Mouse (Mus musculus): ENCODE measurements at regions not wholly inside any gene's neighbourhood (a gene's known extent, or its start where the extent isn't known, plus 50 kb on each side); places are given as distances from the start of the nearest gene placed in this dataset.

DNA sequence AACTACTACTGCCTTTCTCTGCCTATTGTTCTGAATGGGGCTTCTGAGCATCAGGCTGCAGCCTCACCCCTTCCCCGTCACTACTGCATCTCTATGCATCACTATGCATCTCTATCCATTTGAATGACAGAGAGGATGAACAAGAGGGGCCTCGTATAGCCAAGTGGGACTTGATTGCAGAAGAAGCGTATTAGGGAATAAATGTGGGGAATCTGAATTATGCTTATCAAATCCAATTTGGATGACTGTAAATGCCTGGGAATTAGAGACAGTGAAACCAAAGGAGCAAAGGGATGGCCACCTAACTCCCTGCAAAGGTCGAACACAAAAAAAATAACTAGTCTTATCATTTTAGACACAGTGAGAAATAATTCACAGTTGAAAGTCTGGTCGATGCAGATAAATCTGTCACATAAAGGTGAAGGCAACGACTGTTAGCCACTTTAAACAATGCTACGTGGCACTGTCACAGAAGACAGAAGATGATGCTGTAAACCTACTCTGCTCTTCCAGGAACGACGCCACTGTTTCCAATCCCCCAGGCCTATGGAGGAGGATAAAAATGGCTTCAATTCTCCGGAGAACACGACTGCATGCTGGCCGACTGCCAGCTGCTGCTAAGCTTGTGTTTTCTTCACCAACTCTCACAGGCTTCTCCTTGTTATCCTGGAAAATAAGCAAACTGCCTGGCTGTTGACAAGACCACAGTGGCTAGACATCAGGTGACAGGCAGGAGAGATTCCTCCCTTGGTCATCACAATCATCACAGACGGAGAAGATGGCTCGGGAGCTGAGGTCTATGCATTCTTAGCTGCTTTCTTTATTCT lies 213.6 kb upstream of the Akirin2 start:
- no peak for DNase-seq (ENCODE audit: low read depth, low spot score)

GRCm38 (mm10) chr4:34337852-34338251 lies 212.9 kb upstream of the Akirin2 start:
- no peak for DNase-seq (ENCODE audit: low read depth, low spot score)

DNA sequence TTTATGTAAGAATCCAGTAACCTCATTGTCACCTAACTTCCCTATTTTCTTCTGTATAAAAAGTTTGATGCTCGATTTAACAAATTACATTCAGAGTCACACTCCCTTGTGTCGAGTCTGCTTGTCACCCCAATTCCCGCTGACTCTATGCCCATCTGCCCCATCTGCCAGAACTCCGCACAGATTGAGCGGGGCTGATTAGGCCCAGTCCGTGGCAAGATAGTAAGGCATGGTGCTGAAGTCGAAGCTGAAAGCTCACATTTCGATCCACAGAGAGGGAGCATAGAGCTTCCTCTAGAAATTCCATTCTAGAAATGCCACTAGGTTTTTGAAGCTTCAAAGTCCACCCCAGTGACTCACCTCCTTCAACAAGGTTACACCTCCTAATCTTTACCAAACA lies 210.7 kb upstream of the Akirin2 start:
- no peak for DNase-seq (ENCODE audit: low read depth, low spot score)

GRCm38 (mm10) chr4:34371281-34372032 lies 179.3 kb upstream of the Akirin2 start:
- no peak for DNase-seq (ENCODE audit: low read depth, low spot score)

DNA sequence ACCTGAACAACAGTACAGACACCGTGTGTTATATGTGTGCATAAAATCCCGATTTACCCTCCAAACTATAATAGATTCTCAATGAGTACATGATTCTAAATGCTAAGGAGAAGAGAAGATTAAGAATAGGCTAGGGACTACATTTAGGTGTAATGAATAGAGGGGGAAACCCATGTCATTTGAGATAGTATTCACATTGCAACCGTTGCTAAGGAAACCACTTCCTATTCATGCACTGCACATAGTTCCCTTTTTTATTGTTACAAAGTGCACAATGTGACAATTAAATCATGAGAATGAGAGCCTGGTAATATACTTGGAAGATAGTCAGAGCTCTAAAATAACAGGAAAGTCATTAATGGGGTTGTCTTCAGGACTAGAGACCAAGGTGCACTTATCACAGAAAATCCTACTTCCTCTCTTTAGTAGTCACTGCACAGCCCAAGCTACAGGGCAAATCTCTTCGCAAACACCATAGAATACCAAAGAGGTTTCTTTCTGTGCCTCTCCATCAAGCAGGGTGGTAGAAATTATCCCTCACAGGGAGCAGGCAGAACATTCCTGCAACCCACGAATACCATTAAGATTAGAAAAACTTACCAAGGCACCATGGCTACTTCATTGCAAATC lies 164.3 kb upstream of the Akirin2 start:
- peak; percentile 64 for DNase-seq (ENCODE audit: low read depth, low spot score)

- peak; percentile 44 for DNase-seq (ENCODE audit: low read depth, low spot score)
Measured at GRCm38 (mm10) chr4:34391499-34391898, 159.2 kb upstream of the Akirin2 start.

DNA sequence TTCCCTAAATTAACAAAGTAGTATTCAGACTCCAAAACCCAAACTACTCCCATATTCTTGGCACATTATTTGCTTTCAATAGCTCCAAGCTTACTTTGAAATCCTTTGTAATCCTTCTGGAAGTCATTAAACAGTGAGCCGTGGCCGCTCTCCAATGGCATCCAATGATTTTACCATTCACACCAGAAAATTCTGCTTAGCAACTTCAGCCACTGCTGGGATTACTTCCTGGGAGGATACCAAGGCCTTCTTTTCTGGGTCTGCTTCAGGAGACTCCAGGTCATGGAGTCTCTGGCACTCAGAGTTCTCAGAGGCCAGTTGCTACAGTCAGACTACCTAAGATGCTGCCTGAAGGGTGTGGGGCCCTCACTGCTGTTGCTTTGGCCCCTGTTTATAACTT lies 147.7 kb upstream of the Akirin2 start:
- DNase-seq (ENCODE audit: low read depth, low spot score): no peak

- DNase-seq (ENCODE audit: low read depth, low spot score): no peak
Measured at GRCm38 (mm10) chr4:34407181-34407580, 143.6 kb upstream of the Akirin2 start.

GRCm38 (mm10) chr4:34420970-34421369 lies 129.8 kb upstream of the Akirin2 start:
- DNase-seq (ENCODE audit: low read depth, low spot score): no peak

DNA sequence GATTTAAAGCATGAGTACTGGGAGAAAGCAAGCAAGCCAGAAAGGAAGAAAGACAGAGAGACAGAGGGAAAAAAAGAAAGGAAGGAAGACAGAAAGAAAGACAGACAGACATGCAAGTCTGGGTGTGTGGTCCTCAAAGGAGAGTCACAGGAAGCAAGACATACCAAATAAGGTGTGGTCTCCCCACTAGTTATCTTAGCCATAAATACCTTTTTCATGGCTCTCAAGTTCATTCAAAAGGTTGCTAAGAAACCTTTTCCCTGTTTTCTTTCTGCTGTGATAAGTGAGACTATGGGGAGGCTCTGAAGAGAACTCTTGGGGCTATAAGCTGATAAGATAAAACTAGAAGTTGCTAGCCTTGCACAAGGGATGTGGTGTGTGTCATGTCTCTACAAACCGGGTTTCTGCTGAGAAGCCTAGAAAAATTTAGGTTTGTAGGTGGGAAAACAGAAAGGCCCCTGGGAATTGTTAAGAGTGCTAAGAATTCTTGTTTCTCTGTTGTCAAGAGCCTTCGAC lies 126.5 kb upstream of the Akirin2 start:
- no peak for DNase-seq (ENCODE audit: low read depth, low spot score)

- no peak for DNase-seq (ENCODE audit: low read depth, low spot score)
Measured at GRCm38 (mm10) chr4:34429003-34429402, 121.7 kb upstream of the Akirin2 start.

DNA sequence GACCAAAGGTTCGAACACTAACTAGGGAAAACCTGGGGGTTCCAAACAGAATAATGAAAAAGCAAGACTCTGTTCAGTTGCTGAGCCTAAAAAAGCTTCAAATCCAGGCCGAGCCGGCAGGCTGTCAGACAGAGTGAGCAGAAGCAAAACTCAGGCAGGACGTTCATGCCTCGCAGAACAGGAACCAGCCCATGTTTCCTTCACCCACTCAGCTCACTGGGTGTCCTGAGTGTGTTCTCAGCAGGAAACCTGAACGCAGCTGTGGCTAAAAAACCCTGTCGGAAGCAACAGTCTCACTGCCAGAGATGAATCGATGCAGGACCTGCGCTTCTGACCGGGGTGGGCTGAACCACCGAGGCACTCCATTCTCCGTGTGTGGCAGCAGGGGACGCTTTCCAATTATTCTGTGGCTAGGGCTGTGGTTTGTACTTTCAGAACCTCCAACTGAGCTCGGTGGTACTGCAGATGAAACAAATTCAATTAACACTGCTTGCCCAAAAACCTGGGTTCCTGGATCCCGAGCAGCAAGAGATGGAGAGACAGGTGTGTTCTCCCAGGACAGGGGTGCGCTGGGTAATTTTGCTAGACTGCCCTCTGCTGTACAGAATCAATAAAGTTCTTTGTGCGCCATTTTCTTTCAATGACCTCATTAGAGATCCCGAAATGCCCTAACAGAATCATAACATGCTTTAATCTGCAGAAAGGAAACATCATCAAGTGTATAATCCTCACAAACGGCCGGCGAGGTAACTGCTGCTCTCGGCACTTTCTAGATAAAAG lies 121.1 kb upstream of the Akirin2 start:
- no peak for DNase-seq (ENCODE audit: low read depth, low spot score)

DNA sequence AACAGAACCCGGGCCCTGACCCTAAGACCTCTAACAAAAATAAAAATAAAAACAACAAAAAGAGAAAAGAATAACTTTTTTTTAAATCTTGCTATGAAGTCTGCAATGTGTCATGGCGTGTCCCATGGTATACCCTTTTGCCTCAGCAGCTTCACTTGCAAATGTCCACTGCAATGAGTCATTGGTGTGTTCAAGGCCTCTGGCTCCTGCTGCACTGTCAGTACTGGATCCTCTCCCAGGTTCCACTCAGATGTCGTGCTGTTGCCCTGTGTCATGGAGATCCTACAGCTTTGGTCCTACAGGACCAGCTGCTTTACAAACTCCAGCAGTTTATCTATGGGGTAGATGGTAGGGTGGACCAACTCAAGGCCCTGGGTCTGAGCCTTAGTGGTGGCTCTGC lies 113.4 kb upstream of the Akirin2 start:
- DNase-seq (ENCODE audit: low read depth, low spot score): no peak

DNA sequence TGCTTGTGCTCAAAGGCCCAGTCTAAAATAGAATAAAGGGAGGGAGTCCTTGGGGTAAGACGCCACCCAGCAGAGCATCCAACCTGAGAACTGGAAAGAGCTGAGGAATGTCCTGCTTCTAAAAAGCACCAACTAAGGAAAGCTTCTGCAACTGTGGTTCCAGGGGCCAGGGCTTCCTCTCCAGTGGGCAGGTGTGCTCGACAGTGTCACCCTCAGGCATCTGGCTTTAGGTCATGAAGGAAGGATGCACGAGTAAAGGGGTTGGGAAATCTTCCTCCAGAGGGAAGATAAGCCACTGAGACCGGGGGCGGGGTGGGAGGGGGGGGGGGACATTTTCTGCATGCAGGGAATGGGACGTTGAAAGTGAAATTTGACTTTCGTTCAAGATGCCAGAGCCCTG lies 101.2 kb upstream of the Akirin2 start:
- DNase-seq (ENCODE audit: low read depth, low spot score): no peak

GRCm38 (mm10) chr4:34462591-34462990 lies 88.1 kb upstream of the Akirin2 start:
- no peak for DNase-seq (ENCODE audit: low read depth, low spot score)

- peak; percentile 2 for DNase-seq (ENCODE audit: low read depth, low spot score)
Measured at GRCm38 (mm10) chr4:34465845-34466244, 84.9 kb upstream of the Akirin2 start.

DNA sequence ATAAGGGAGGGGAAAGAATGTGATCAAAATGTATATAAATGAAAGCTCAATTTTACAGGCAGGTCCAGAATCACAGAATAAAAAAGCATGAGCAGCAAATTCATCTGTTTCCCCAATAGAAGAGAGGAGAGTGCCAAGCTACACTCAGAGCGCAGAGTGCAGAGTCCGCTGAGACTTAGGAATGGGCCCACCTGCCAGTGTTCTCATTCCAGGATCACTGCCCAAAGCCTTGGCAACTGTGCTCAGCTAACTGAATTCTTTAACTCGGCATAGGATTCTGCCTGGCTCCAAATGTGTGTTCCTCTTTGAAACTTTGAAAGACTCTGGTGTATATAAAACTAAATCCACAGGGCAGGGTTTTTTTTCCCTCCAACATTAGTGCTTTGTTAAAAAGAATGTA lies 84.4 kb upstream of the Akirin2 start:
- no peak for DNase-seq (ENCODE audit: low read depth, low spot score)

- DNase-seq (ENCODE audit: low read depth, low spot score): no peak
Measured at GRCm38 (mm10) chr4:34468096-34468495, 82.6 kb upstream of the Akirin2 start.

DNA sequence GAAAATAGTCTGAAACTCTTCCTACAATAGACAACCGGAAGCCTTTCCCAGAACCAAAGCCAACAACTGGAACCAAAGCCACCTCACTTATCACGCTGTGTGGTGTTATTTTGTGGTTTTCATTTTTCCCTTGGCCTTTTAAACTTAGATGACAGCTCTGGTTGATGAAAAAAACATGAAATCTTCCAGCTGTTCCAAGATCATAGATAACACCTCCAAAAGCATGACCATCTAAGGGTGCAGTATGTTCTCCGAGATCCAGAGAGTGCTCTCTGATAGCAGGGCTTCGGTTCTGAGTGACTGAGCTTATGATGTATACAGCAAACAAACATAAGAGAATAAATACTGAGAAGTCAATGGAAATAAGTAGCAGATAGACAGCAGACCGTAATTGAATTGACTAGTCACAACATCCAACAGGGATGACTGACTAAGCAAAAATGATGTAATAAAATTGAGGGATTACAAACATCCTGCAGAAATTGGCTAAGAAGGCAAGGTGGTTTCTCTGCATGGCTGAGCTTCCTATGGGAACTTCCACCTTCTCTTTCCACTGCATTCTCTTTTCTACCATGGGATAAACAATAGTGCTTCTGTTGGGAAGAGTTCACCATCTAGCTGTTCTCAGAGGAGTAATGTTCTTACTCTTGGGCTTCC lies 74.8 kb upstream of the Akirin2 start:
- DNase-seq (ENCODE audit: low read depth, low spot score): no peak

DNA sequence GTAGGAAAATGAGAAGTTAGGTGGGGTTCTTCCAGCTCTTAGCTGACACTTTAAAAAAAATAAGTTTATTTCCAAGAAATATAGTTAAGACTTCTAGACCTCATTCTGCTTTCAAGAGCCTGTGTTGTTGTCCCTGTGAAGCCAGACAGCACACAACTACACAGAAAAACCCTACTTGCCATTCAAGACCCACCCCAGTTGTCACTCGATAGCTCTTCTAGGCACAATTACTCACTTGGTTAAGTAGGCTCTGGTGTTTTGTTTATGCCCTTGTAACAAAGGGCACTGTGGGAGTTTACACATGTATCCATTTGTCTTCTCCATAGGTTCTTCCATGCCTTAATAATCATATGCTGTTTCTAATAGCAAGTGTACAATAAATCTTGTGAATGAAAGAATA lies 66.5 kb upstream of the Akirin2 start:
- no peak for DNase-seq (ENCODE audit: low read depth, low spot score)

DNA sequence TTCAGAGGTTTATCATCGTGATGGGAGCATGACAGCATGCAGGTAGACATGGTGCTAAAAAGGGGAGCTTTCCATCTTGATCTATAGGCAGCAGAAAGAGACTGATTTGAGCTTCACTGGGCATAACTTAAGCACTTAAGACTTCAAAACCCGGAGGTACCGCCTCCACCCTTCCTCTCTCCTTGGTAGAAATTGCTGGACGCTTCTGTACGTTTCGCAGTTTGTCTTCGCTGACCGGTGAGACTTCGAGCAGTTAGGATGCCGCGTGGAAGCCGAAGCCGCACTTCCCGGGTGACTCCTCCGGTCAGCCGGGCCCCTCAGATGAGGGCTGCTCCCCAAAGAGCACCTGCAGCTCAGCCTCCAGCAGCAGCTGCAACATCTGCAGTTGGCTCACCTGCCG lies 65.2 kb upstream of the Akirin2 start:
- DNase-seq (ENCODE audit: low read depth, low spot score): no peak

Measured in A20 (cell line).